Mouse (Mus musculus) frontal cortex, postnatal 25 days (tissue): ENCODE measurements around the gene Gabbr2.

Experiments used
- DNase-seq, 2 experiments: peaks; one replicate each; pipeline ENCODE4 v3.0.0; 2022; ENCODE audit warnings: low spot score in 2 of 2

The Gabbr2 gene

DNA sequence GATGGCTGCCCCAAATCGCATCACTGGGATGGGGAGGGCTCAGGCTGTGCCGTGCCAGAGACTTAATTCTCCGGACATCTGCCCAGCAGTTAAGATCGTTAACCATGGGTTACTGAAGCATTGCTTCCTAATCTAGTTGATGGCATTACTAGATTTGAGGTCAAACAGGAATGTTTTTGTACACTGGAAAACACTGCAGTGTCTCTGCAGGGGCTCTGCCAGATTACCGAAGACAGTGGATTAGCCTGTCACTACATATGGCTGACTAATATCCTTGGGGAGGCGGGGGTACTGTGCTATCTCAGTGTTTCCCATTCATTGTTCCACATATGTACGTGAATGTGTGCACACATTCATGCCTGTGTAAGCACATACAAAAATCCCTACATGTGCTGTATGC, 225.3 kb downstream of the Gabbr2 start:
- DNase-seq: no peak

DNA sequence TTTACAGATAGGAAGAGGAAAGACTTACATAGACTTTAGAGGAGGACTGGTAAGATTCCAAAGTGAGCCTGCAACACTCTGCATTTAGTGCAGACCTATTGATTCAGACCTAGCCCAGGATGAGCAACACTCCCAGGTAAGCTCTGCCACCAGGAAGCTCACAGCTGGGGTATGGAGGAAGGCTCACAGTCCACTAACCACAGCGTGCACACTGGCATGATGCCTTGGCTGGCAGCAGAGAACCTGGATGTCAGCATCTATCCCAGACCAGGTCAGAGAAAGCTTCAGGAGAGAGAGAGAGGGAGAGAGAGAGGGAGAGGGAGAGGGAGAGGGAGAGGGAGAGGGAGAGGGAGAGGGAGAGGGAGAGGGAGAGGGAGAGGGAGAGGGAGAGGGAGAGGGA, 231.8 kb downstream of the Gabbr2 start:
- DNase-seq: no peak

DNA sequence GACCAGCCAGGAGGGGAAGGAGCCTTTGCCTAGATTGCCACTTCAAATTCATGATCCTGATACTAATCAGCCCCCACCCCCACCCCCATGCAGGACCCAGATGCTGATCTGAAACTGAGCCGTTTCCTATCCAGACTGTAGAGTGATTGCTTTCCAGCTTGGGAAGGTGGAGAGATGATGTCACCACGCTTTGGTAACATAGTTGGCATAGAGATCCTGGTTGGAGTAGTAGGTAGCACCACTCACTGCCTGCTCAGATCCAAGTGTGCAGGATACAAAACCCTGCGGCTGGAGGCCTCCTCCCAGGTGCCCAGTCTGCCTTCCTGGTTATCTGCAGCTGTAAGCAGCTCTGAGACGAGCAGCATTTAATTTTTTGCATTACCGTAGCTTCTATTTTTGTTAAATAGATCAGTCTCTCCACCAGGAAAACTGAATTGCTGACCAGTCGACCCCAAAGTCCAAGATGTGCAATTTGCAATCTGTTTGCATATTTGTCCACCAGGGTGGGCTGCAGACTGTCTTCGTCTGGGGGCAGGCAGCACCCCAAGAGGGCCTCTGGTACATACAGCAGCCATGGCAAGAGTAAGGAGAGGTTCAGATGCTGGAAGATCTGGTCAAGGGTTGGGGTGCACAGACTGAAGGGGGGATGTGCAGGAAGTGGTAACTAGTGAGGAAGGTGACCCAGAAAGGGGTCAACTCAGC, 233.2 kb downstream of the Gabbr2 start:
- DNase-seq: no peak

DNA sequence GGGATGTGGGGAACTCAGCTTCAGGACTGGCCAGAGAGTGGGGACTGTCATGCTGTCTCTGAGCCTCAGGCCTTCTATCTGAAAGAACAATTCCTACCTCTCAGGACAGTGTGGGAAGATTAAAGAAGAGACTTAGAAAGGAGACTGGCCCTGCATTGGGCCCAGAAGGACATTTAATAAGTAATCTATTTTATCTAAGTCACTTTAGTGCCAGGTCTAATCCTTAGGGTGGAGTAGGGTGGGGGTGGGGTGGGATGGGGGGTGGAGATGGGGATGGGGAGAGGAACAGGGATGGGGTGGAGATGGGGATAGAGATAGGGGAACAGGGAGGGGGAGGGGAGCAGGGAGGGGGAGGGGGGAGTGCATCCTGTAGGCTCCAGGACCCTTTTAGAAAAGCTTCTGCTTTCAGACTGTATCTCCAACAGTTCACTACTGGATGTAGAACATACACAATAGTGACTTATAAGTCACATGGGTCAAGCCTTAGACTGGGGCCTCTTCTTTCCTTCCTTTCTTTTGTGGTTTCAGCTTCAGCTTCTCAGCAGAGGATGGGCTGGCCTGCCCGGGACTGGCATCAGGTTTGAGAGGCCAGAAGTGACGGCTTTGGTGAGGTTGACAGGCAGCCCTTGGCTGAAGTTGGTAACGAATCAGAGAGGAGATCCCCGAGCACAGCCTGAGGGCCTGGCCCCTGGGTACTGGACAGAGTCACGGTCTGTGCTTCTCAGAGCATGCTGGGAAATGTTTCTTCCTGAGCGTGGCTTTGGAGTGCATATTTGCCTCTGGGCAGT, 237.1 kb downstream of the Gabbr2 start:
- no peak for DNase-seq

DNA sequence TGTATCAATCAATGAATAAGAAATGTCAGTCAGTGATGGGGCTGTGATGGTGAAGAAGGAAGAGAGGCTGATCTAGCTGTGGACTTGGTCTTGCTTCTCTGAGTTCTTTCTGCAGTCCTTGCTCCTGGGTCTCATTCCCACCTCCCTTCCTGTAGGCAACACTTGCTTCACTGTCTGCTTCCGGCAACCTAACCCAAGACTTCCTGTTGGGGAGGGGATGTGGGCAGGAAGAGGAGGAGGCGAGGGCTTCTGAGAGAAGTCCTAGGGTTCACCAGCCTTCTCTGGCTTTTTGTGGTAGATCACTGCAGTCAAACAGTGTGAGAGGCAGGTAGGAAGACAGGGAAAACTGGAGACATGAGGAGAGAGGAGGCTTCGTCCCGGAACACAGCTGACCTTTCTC, 239.4 kb downstream of the Gabbr2 start:
- no peak for DNase-seq

DNA sequence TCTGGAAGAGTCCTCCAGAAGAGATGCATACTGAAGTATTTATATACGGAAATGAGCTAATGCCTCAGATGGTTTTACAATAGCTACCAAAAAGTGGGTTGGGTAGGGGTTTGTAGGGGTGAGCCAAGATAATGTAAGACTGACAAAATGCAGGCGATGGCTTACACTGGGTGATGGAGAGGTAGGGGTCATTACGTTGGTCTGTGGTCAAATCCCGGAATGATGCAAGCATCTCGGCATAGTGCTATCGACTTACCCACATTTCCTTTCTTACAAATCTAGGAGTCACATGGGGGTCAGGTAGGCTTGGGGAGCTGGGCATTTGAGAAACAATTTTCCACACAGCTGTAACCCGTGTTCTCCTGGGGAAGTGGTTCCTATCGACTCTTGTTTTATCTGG, 242.7 kb downstream of the Gabbr2 start:
- no peak for DNase-seq

DNA sequence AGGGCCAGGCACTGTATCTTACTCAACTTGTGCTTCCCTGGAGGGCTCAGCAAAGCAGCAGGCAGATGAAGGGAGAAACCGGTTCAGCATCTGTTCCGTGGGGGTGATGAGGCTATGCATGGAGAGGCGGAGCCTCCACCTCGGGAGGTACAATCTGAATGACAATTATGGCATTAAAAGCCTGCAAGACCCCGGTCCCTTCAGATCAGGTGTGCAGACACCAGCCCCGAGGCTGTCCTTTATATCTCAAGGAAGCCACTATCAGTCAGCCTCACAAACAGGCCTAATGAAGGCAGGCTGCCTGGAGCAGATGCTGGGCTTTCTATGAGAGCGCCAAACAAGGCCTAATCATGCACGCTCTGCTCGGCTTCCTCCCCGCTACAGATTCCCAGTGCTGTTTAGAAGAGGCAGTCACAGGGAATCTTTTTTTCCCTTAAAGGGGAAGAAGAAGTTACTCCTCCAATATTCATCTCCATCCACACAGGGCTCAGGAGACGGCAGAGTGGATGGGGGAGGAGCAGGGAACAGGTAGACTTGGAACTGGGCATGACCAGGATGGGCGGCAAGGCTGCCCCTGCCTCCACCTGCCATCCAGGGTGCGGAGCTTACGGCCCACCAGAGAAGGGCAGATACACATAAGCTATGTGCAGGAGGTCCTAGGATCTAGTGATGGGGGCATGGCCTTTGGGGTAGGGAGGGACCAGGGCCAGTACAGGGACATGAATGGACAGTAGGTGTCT, 244.5 kb downstream of the Gabbr2 start:
- no peak for DNase-seq

DNA sequence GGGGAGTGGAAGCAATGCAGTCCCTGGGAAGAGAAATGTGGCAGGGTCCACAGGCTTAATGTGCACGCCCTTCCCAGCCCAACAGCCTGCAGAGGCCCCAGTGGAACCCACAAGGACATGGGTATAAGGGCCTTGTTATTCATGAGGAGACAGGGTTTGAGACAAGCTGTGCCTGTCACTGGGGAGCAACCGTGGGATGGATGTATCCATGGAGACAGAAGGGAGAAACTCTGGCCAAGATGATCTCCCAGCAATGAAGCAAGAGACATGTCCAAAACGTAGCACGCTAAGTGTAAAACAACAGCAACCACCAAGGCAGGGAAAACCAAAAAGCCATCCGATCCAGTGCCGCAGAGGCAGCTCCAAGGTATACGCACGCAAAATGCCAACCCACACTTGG, 246.1 kb downstream of the Gabbr2 start:
- no peak for DNase-seq

DNA sequence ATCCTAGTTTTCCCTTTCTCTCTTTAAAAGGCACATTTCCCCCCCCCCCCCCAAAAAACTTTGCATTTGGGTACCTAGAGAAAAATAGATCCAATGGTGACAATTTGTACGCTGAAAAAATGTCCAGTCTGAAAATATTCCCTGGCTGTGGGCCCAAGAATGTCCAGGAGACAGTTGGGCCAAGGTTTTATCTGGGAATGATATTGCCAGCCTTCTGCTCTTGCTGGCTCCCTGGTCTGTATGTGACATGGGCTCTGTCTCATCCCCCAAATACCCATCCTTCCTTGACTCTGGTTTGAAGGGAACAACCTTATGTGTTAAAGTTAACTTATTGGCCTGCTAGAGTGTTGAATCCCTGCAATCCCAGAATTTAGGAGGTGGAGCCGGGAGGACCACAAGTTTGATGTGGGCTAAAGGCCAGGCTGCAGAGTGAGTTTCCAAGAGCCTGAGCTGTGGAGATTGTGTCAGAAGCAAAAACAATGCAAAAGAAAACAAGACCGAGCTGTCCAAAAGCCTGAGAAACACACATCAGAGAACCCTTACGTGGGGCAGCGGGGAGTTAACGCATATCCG, 247.0 kb downstream of the Gabbr2 start:
- DNase-seq: no peak

DNA sequence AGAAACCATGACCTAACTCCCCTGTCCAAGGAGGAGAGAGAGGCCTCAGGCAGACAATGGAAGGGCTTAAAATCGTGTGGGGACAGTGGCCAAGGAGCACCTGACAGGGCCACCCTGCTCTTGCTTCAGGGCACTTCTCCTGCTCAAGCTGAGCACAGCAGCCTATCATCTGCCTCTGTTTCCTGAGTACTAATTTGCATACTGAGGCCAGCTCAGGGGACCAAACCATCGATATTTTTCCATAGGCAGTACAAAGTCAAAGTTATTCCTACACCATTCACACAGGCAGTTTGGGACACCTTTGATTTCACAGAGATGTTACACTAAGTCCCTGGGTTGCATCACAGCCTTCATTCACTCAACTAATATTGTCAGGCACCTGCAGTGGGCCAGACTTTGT, 249.1 kb downstream of the Gabbr2 start:
- DNase-seq: no peak

DNA sequence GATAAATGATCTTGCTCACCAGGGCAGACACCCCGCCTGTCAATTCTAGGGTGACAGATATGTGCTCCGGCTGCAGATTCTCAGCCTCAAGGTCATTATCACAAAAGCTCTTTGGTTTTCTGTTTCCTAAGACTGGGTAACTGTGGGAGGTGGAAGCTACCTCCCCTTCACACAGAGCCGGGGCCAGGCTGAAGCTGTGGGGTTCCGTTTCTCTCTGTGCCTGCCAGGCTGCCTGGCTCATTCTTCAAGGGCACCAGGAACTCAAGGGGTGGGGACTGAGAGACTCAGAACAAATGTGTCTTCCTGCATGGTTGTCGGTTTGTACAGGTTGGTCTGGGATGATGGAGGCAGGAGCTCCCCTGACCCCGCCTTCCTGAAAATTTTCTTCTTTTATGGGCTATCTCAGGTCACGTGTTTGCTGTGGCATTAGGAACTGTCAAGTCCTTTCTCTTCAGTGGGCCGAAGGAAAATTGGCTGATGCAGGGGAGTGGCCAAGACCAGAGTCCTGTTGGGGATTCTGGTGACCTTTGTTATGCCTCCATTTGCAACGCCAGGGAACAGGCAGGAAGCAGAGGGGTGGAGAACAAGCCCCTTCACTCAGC, 254.7 kb downstream of the Gabbr2 start:
- DNase-seq: no peak

DNA sequence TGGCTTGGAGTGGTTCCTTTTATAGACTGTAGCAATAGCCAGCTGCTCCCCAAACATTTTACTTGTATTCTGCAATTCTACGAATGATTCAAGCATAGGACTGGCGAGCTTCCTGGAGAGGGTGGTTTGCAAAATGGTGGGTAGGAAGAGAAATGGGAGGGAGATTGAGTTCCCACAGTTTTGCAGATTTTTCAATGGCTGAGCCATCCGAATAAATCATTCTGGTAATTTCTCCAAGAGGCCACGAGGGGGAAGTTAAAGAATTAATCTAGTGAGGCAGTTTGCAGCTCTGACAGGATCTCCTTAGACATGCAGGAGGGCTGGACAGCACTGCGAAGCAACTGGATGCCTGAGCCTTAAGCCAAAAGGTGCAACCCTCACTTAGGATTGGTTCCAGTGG, 256.8 kb downstream of the Gabbr2 start:
- DNase-seq: no peak

DNA sequence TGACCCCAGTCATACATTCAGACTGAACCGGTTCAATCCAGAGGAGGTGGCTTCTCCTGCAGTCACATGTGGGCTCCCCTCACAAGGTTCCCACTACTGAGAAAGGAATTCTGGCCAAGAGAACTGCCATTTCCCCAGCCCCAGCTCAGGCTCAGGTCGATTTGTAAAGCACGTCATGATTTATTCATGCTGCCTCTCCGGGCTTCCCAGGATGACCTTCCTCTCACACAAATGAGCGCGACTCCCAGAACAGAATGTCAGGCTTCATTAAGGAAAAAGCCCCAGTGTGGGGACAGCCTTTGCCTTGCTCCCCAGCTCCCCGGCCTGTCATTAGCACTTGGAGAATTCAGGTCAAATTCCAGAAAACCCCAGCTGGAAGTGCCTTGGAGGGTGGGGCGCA, 260.1 kb downstream of the Gabbr2 start:
- DNase-seq: no peak

DNA sequence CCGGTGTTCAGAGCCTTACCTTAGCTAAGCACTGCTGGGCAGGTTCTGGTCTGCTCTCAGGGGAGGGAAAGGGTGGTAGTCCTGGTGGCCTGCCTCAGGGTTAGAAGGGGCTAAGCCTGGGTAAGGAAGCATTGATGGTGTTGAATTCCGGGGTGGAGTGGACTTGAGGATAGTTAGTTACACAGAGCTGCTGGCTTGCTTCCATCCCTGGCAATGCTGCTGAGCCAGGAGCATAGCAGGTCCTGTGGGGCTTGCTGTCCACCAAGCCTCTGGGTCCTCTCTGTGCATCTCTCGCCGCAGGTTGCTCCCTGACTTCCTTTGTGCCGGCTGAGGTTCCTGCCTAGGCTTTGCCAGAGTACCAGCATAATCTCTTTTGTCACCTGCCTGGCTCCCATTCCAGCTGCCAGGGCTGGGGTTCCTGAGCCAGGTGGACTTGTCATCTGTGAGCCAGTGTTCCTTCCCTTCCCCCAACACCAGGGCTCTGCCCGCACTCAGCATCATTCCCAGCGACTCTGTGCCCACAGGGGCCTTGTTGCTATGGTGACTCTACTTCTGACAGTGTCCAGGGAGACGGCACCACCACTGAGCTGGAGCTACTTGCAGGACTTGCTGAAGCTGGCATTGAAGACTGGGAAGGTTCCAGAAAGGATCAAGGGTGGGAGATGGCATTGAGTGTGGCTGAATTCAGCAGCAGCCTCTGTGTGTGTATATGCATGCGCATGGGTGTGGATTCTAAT, 262.2 kb downstream of the Gabbr2 start:
- DNase-seq: no peak

DNA sequence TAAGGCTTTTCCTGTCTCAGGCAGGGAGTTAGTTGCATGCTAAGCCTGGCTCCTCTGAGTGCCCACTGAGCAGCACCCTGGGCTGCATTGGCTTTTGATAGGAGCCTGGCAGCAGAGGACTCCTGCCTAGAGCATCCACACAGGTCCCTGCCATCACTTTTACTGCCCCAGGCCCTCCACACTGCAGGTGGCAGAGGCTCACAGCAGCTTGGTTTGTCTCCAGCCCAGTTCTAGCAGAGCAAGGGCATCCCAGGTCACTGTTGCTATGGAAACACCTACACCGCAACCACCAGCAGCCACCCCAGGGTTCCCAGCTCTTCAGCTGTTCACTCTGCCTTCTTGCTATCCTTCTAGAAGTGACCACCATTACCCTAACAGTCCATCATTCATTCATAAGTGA, 263.4 kb downstream of the Gabbr2 start:
- DNase-seq: no peak

DNA sequence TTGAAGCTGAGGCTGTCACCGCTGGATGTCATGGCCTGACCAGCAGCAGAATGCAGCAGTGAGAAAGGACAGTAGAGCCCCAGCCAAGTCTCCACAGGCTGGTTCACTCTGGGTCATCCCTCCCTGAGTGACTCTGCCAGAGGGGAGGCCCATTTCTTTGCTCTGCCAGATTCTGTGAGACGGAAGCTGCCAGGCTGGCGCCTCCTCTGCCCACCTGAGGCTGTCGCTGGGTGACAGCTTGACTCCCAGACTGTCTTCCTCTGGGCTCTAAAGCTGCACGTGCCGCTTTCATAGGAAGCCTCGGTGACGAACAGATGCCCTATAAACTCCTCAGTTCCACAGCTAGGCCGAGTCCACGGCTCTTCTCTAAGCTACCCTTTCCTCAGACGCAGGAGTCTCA, 264.5 kb downstream of the Gabbr2 start:
- DNase-seq: no peak

DNA sequence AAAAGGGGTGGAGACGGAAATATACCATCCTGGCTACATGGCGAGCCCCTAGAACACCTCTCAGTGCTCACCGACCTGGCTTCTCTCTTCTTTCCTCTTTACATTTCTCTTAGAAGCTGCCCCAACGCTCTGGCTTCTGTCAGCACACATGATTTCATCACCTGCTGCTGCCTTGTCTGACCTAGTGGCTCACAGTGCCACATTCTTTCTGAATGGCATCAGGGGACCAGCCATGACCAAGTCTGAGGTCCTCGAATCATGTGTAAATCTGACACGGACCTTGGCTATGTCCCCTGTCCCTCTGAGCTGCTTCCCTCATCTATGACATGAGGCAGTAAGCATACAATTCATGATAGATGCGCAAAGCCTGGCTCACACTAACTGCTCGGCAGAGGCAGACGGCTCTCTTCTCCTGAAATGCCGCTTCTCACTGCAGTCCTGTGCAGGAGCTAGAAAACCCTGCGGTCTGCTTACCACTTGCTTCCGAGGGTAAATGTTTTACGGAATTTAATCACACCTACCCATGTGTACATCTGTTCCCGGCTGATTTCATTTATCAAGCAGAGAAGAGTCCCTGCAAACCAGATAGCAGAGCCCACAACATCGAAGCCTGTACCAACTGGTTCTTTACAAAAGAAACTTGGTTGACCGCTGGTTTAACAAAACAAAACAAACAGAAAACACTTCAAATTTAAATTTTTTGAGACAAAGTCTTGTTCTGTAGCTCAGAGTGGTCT, 270.7 kb downstream of the Gabbr2 start:
- no peak for DNase-seq

DNA sequence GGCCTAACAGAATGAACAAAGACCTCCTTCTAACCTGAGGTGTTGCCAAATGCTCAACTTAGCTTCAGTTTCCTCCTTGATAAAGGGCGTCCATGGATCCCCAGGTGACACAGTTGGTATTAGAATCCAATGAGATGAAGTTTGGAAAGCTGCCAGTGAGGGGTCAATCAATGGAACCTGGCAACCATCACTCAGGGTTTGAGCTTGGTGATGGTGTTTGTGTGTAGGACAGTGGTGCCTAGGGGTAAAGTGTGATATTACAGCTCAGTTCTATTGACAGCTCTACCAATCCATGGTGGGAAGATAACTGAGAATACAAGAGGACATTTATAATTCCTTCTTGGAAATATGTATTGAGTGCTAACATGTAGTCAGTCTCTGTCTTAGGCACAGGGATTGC, 271.6 kb downstream of the Gabbr2 start:
- DNase-seq: no peak

DNA sequence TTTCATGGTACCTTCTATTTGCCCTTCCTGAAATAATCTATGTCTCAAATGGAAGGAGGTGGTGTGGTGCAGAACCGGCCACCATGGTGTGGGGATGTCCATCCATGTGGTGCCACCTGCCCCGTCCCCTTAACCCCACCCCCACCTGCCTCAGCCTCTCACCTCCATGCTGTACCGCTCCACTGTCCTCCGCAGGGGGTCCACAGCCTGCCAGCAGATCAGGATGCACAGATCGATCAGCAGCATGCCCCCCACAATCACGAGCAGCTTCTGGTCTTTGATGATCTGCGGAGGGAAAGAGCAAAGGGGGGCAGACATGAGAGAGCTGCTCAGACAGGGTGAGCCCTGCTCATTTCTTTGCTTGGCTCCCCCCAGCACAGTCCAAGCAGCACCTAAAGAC, 273.0 kb downstream of the Gabbr2 start:
- no peak for DNase-seq

DNA sequence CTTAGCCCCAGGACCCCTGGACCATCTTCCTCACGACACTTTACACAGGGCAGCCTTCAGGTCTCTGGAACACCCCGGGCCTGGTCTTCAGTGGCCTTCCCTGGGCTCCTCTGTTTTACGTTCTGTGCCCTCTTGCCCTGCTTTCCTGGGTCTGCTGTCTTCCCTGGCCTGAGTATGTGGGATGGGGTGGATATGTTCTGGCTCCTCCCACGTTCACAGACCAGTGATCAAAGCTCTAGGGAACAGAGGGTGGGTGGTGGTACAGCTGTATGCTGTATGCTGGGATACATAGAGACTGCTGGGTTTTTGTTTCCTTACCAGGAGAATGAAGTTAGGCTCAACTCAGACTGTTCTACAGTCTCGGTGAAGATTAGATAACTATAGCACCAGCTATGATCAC, 274.5 kb downstream of the Gabbr2 start:
- DNase-seq: no peak

DNA sequence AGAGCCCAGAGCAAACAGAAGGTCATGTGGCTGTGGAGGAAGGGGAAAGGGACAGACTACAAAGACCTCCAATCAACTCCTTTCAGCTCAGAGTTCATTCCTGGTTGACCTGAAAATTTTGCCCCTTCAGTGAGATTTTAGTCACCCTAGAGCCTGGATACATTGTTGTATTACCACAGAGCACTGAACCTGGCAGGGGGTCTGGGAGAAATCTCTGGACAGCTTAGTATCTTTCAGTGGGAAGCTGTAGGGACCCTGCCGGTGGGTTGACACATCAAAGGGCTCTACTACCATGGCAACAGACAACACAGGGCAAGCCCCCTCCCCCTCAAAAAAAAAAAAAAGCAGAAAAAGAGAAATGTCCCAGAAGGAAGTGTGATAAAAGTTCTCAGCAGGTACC, 275.3 kb downstream of the Gabbr2 start:
- DNase-seq: no peak
